Mouse (Mus musculus) thymus, adult 18-20 months (tissue): ENCODE results near the gene Bin2.
"Not testable (repeated sequence)": the region's sequence is repeated elsewhere in the genome, so short reads cannot be mapped to it uniquely, and the experiment has no call there.

Source experiments
- DNase-seq, 2 experiments: peaks; one replicate each; pipeline ENCODE4 v3.0.0; 2022; ENCODE audit warnings: mixed read lengths in 2 of 2

Gene Bin2

GRCm38 (mm10) chr15:100614996-100615824, 54.1 kb downstream of the Bin2 start, which contains the start of gene Dazap2:
Gene Dazap2 (plus strand): TSS chr15:100615349.
- DNase-seq, result peak; percentile 95 to 96

DNA sequence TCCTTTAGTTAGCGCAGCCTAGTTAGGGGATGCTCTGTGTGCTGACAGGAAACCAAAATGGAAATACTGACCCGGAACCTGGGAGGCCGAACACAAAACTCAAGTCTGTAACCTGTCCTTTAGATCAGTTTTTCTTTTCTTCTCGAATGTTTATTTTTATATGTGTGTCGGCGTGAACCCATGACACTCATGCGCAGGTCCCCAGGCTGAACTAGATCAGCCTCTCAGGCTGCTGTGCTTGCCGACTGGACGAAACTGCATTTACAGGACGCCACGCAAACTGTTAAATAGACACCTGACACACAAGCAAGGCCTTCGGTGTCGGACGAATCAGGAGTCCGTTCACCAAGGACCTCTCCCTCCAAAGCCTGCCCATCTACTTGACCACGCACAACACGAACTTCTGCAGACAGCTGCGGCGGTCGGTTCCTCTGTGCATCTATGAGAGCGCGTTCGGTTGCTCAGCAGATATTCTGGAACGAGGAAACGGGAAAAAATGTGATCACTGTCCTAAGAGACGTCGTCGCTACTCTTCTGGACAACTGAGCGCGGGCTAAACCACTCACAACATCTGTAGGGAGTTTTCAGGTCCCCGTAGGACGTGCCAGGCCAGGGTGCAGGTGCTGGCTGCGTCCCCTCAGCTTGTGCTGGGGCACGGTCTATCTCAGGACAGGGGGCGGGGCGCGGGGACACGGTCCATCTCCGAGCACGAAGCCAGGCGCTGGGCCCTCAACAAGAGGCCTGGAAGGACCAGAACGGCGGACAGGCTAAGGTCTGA, 54.9 kb downstream of the Bin2 start:
- DNase-seq, result no peak

DNA sequence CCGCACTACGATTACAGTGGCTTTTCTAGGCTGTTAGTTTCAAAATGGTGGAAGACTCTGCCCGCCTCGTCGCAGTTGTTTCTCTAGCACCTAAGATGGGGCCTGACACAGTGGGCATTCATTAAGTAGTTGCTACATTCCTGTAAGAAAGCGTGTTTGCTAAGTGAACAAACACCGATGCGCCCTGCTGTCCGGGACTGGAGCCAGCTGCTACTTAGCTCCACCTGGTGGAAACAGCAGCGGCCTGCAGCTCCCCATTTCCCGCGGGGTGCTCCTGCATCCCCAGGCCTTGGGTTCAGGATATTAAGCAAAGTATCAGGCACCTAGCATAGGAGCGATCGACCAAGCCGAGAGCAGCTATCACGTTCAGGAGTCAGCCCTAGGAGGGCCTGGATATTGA, 55.8 kb downstream of the Bin2 start:
- DNase-seq, result peak; percentile 50 to 57

GRCm38 (mm10) chr15:100612432-100612831, 56.9 kb downstream of the Bin2 start:
- peak in 1 of 2 experiments; percentile 30 for DNase-seq

GRCm38 (mm10) chr15:100611951-100612350, 57.4 kb downstream of the Bin2 start:
- no peak for DNase-seq

- not testable (repeated sequence) for DNase-seq
Measured at GRCm38 (mm10) chr15:100606677-100607076, 62.7 kb downstream of the Bin2 start.

- no peak for DNase-seq
Measured at GRCm38 (mm10) chr15:100601669-100602068, 67.7 kb downstream of the Bin2 start.

DNA sequence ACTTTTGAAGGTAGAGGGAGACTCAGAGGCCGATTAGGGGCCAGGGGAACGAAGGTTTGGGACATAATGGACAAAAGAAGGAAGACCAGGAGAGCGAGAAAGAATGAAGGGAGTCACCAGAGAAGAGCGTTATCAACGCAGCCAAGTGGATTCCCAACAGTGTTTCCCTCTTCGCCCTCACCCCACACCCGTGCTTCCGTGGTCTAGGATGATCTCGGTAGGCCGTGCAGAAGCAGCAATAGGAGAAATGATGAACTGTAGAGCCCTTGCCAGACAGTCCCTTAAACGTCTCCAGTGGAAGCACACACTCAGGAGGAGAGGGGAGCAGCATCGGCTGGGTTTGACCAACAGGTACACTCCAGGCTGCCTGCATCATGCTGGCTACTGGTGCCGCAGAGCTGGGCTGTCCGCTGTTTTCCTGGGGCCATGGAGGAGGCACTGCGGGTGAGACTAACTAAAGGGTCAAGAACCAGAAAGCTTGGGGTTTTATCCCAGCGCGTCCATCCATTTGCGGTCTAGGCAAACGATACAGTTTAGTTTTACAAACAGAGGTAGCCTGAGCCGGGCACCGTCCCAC, 68.6 kb downstream of the Bin2 start:
- DNase-seq, result no peak

DNA sequence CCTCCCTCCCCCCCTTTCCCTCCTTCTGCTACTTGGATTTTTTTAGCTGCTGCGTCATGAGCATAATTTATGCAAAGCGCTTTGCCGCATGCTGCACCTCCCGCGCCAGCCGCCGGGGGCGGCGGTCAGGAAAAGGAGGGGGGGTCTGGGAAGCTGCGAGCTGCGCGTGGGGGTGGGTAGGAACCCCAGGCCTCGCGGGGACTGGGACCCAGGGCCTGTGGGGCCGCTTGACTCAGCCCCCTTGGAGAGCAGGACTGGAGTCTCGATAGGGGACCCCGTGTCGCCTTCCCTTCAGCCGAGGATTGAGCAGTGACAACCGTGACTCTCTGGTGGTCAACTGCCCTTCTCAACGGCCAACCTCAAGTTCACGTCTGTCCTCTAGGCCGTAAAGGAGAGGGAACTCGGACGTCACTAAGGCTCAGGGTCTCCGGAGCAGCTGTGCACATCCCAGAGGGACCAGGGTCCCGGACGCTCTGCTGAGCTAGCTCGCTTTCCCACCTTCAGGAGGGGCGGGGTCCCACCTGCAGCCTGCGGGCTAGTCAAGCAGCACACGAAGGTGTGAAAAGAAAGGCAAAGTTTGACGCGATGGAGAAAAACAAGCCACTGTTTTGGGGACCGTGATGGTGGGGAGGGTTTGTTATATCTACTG, 69.2 kb downstream of the Bin2 start:
- DNase-seq, result peak; percentile 78 to 85

- peak; percentile 39 to 46 for DNase-seq
Measured at GRCm38 (mm10) chr15:100599276-100600046, 69.9 kb downstream of the Bin2 start, which contains the start of gene Pou6f1. Gene Pou6f1 (minus strand): TSS chr15:100599984.

GRCm38 (mm10) chr15:100598883-100599275, 70.5 kb downstream of the Bin2 start:
- peak in 1 of 2 experiments; percentile 49 for DNase-seq

DNA sequence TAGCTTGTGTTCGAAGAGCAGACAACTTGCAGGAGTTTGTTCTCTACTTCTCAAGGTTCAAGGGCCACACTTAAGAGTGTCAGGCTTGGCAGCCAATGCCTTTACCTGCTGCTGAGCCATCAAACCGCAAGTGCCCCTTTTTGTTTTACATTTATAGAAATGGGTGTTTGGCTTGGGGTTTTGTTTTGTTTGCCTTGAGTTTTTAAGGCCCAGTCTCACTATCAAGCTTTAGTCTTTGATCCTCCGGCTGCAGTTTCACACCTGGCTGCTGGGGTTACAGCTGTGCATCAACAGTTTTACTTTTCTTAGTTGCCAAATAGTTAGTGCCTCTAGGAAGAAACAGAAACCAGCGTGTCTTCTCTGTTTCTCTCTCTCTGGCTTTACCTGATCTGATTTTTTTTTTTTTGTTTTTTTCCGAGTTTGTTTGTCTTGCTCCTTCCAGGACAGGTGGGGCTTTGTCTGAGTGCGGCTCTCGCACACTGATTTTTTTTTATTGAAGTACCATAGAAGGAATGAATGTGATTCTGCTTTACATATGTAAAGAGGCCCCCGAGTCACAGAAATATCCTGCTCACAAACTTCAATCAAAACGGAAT, 71.0 kb downstream of the Bin2 start:
- peak in 1 of 2 experiments; percentile 64 for DNase-seq

GRCm38 (mm10) chr15:100592817-100593216, 76.5 kb downstream of the Bin2 start:
- DNase-seq, result no peak
